Mouse (Mus musculus): ENCODE measurements around the gene Adprh. TPM values are rescaled to one million over a fixed set of nuclear protein-coding genes. Genes with fewer than 3 reads are reported as not detected.
A peak's percentile ranks its signal among the peaks of the same experiment; 100 is the strongest.

The Adprh gene
- polyA plus RNA-seq, 1 experiment from 2014 or later: 157 TPM

GRCm38 (mm10) chr16:38462161-38462560 lies 9.7 kb upstream of the Adprh start:
- Histone ChIP-seq H3K4me1 (replicated peaks) (no peaks in the 10 kb centered on the region), H3K4me2 (no peak overlapping the region), H3K4me3 (no peak overlapping the region), H3K27ac (no peak overlapping the region), H3K27me3 (no peaks in the 10 kb centered on the region), H3K9ac (no peak overlapping the region), H3K9me3 (no peaks in the 10 kb centered on the region), H3K36me3 (no peaks in the 10 kb centered on the region)
- no peak for ATAC-seq (ENCODE audit: low FRiP score)
- 85% methylated on average over 7 of the region's 7 CpGs for WGBS

- H3K9ac ChIP-seq: no peak overlapping the region
- no peak for ATAC-seq (ENCODE audit: low FRiP score)
- no peak overlapping the region for H3K27ac ChIP-seq
- H3K4me1 ChIP-seq (replicated peaks): no peaks in the 10 kb centered on the region
- H3K27me3 ChIP-seq: no peaks in the 10 kb centered on the region
- no peaks in the 10 kb centered on the region for H3K9me3 ChIP-seq
- 85% methylated on average over 8 of the region's 8 CpGs for WGBS
- H3K4me3 ChIP-seq: no peak overlapping the region
- H3K36me3 ChIP-seq: no peaks in the 10 kb centered on the region
- H3K4me2 ChIP-seq: no peak overlapping the region
Observed at GRCm38 (mm10) chr16:38461749-38462148, 9.2 kb upstream of the Adprh start.

- Histone ChIP-seq H3K27ac (no peak overlapping the region), H3K27me3 (no peaks in the 10 kb centered on the region), H3K9ac (no peak overlapping the region), H3K4me1 (replicated peaks) (no peaks in the 10 kb centered on the region), H3K4me3 (no peak overlapping the region), H3K4me2 (no peak overlapping the region), H3K36me3 (no peaks in the 10 kb centered on the region), H3K9me3 (no peaks in the 10 kb centered on the region)
- 94% methylated on average over 4 of the region's 4 CpGs for whole genome bisulfite sequencing
- no peak for ATAC-seq (ENCODE audit: low FRiP score)
Observed at GRCm38 (mm10) chr16:38459990-38460389, 7.5 kb upstream of the Adprh start.

GRCm38 (mm10) chr16:38458600-38459280 lies 6.2 kb upstream of the Adprh start:
- H3K27me3 ChIP-seq: no peaks in the 10 kb centered on the region
- no peaks in the 10 kb centered on the region for H3K36me3 ChIP-seq
- no peaks in the 10 kb centered on the region for H3K9me3 ChIP-seq
- H3K27ac ChIP-seq: no peak overlapping the region
- 76% methylated on average over 6 of the region's 6 CpGs for WGBS
- no peak overlapping the region for H3K4me3 ChIP-seq
- no peak for ATAC-seq (ENCODE audit: low FRiP score)
- H3K9ac ChIP-seq: no peak overlapping the region
- no peaks in the 10 kb centered on the region for H3K4me1 ChIP-seq (replicated peaks)
- H3K4me2 ChIP-seq: no peak overlapping the region

GRCm38 (mm10) chr16:38456812-38457567 lies 4.5 kb upstream of the Adprh start:
- no peak overlapping the region for H3K27ac ChIP-seq
- H3K27me3 ChIP-seq: no peaks in the 10 kb centered on the region
- no peaks in the 10 kb centered on the region for H3K9me3 ChIP-seq
- H3K4me1 ChIP-seq (replicated peaks): peaks cover 1% of the 10 kb centered on the region
- ATAC-seq (ENCODE audit: low FRiP score): no peak
- 52% methylated on average over 11 of the region's 11 CpGs for WGBS
- no peak overlapping the region for H3K9ac ChIP-seq
- no peaks in the 10 kb centered on the region for H3K36me3 ChIP-seq
- H3K4me3 ChIP-seq: no peak overlapping the region
- no peak overlapping the region for H3K4me2 ChIP-seq

GRCm38 (mm10) chr16:38455511-38456418 lies 3.3 kb upstream of the Adprh start, which contains the start of gene Cd80:
Cd80 (plus strand) TSS chr16:38455561.
- 0 out of 2 replicates have a peak within 1 kb of the TSS, but pooled peaks have one; percentile 13 for H3K9ac ChIP-seq
- WGBS: 75% methylated on average over 14 of the region's 17 CpGs
- H3K4me2 ChIP-seq: no peak within 1 kb of the TSS
- no peaks in the 10 kb centered on the region for H3K9me3 ChIP-seq
- H3K4me1 ChIP-seq (replicated peaks): peaks cover 12% of the 10 kb centered on the region
- no peak within 1 kb of the TSS for H3K4me3 ChIP-seq
- no peaks in the 10 kb centered on the region for H3K27me3 ChIP-seq
- no peaks in the 10 kb centered on the region for H3K36me3 ChIP-seq
- ATAC-seq (ENCODE audit: low FRiP score): no peak
- no peak within 1 kb of the TSS for H3K27ac ChIP-seq

- Histone ChIP-seq H3K9ac (0 out of 2 replicates have a peak overlapping the region, but pooled peaks have one; percentile 13), H3K36me3 (peaks cover 9% of the 10 kb centered on the region), H3K27me3 (no peaks in the 10 kb centered on the region), H3K4me2 (no peak overlapping the region), H3K27ac (no peak overlapping the region), H3K4me3 (no peak overlapping the region), H3K9me3 (no peaks in the 10 kb centered on the region), H3K4me1 (replicated peaks) (peaks cover 20% of the 10 kb centered on the region)
- no peak for ATAC-seq (ENCODE audit: low FRiP score)
- WGBS: 86% methylated on average over 11 of the region's 11 CpGs
Observed at GRCm38 (mm10) chr16:38454533-38455254, 2.2 kb upstream of the Adprh start.

- WGBS: 92% methylated on average over 4 of the region's 4 CpGs
Observed at GRCm38 (mm10) chr16:38453952-38454351, 1.4 kb upstream of the Adprh start.

GRCm38 (mm10) chr16:38453203-38453553 lies 675 bp upstream of the Adprh start:
- no peaks in the 10 kb centered on the region for H3K9me3 ChIP-seq
- peak overlapping the region; percentile 84 for H3K4me2 ChIP-seq
- WGBS: 20% methylated on average over 3 of the region's 3 CpGs
- H3K27me3 ChIP-seq: no peaks in the 10 kb centered on the region
- no peak for ATAC-seq (ENCODE audit: low FRiP score)
- peaks cover 23% of the 10 kb centered on the region for H3K4me1 ChIP-seq (replicated peaks)
- H3K36me3 ChIP-seq: peaks cover 23% of the 10 kb centered on the region
- peak overlapping the region; percentile 79 for H3K4me3 ChIP-seq
- peak overlapping the region; percentile 96 for H3K9ac ChIP-seq
- H3K27ac ChIP-seq: peak overlapping the region; percentile 92

More at GRCm38 (mm10) chr16:38453952-38454351, 1.4 kb upstream of the Adprh start:
- no peak overlapping the region for H3K4me3 ChIP-seq
- H3K4me2 ChIP-seq: no peak overlapping the region
- H3K27ac ChIP-seq: no peak overlapping the region
- 0 out of 2 replicates have a peak overlapping the region, but pooled peaks have one; percentile 13 for H3K9ac ChIP-seq
- H3K36me3 ChIP-seq: peaks cover 16% of the 10 kb centered on the region
- no peak for ATAC-seq (ENCODE audit: low FRiP score)
- no peaks in the 10 kb centered on the region for H3K9me3 ChIP-seq
- no peaks in the 10 kb centered on the region for H3K27me3 ChIP-seq
- peaks cover 23% of the 10 kb centered on the region for H3K4me1 ChIP-seq (replicated peaks)

- H3K4me2 ChIP-seq: peak overlapping the region; percentile 84
- 53% methylated on average over 12 of the region's 12 CpGs for WGBS
- H3K9ac ChIP-seq: peak overlapping the region; percentile 96
- peaks cover 39% of the 10 kb centered on the region for H3K36me3 ChIP-seq
- H3K9me3 ChIP-seq: no peaks in the 10 kb centered on the region
- no peaks in the 10 kb centered on the region for H3K27me3 ChIP-seq
- peaks cover 23% of the 10 kb centered on the region for H3K4me1 ChIP-seq (replicated peaks)
- ATAC-seq (ENCODE audit: low FRiP score): no peak
- peak overlapping the region; percentile 79 for H3K4me3 ChIP-seq
- peak overlapping the region; percentile 92 for H3K27ac ChIP-seq
Observed at GRCm38 (mm10) chr16:38451421-38452205, 890 bp downstream of the Adprh start.

- Histone ChIP-seq H3K9me3 (no peaks in the 10 kb centered on the region), H3K27me3 (no peaks in the 10 kb centered on the region), H3K4me3 (no peak overlapping the region), H3K4me2 (no peak overlapping the region), H3K4me1 (replicated peaks) (peaks cover 23% of the 10 kb centered on the region), H3K36me3 (peaks cover 48% of the 10 kb centered on the region), H3K9ac (no peak overlapping the region), H3K27ac (no peak overlapping the region)
- ATAC-seq (ENCODE audit: low FRiP score): no peak
- WGBS: 92% methylated on average over 7 of the region's 7 CpGs
Observed at GRCm38 (mm10) chr16:38450707-38451106, 1.8 kb downstream of the Adprh start.
